Comparison of ENCODE assay signal across 14 mouse cellular contexts in genomic region chr19:33056372-33056791, GRCm38 (mm10).
DNase-seq lines count a peak whose midpoint lies in the region; ATAC-seq and TF ChIP-seq lines count a peak whose summit lies in the region.
"Had no signal": no experiment of that assay in that cellular context is flagged by ENCODE, and none has a peak within 500 bp of the region (broad histone marks: within the 10 kb centered on the region; RNA-seq: fewer than 3 reads in every experiment).

No protein-coding gene starts in this region.

- H3K79me2 ChIP-seq in myocyte (ENCODE audit: control insufficient read depth, insufficient read depth): no peaks in the 10 kb centered on the region

- peak; percentile 35 to 60 for DNase-seq in adrenal gland, adult (ENCODE audit: inconsistent age in 2 of 2, low spot score in 1 of 2)
- DNase-seq in adrenal gland, postnatal 4 days (ENCODE audit: low spot score in 2 of 2): no peak
- DNase-seq in liver, embryonic 11.5 days (ENCODE audit: low spot score): no peak
- DNase-seq in adrenal gland, postnatal 36 days: peak; percentile 39 to 47
- DNase-seq in hindbrain, postnatal 0 days (ENCODE audit: low spot score): no peak
- DNase-seq: cerebellum, adult 9-10 months; heart, postnatal 14 days had no signal

- H3K9me3 ChIP-seq in liver, embryonic 16.5 days (replicated peaks; ENCODE audit: control insufficient read depth, low read length): no peaks in the 10 kb centered on the region
- H3K9me3 ChIP-seq in liver, embryonic 11.5 days (ENCODE audit: control insufficient read depth, low read length): no peaks in the 10 kb centered on the region
- no peaks in the 10 kb centered on the region for H3K9me3 ChIP-seq in forebrain, embryonic 16.5 days (ENCODE audit: control insufficient read depth, low read length)
- H3K9me3 ChIP-seq in hindbrain, postnatal 0 days (ENCODE audit: low read length): no peaks in the 10 kb centered on the region
- H3K9me3 ChIP-seq: embryonic facial prominence, embryonic 10.5 days; G1E; megakaryocyte, embryonic 14.5 days had no signal

- no peaks in the 10 kb centered on the region; the same call in 1 of the 2 replicates for H3K4me1 ChIP-seq in liver, embryonic 16.5 days (ENCODE audit: control insufficient read depth, low read depth, low read length)
- H3K4me1 ChIP-seq in liver, embryonic 11.5 days (replicated peaks; ENCODE audit: control insufficient read depth, insufficient read depth, low read length): no peaks in the 10 kb centered on the region
- H3K4me1 ChIP-seq in forebrain, embryonic 16.5 days (replicated peaks; ENCODE audit: control insufficient read depth, insufficient read depth, low read length): no peaks in the 10 kb centered on the region
- H3K4me1 ChIP-seq in hindbrain, postnatal 0 days (ENCODE audit: insufficient read depth, low read length): no peaks in the 10 kb centered on the region

- peak overlapping the region; percentile 13; the same call in 1 of the 2 replicates for H3K4me2 ChIP-seq in liver, embryonic 16.5 days (ENCODE audit: low read depth, low read length)
- H3K4me2 ChIP-seq in liver, embryonic 11.5 days: no peak overlapping the region
- peak overlapping the region; percentile 27 for H3K4me2 ChIP-seq in myocyte (ENCODE audit: low read depth)
- no peak overlapping the region for H3K4me2 ChIP-seq in forebrain, embryonic 16.5 days (ENCODE audit: low read length)
- no peak overlapping the region for H3K4me2 ChIP-seq in hindbrain, postnatal 0 days (ENCODE audit: low read depth, low read length)

- no peak overlapping the region for H3ac ChIP-seq in myocyte (ENCODE audit: control insufficient read depth, insufficient read length)

- no peak overlapping the region for H3K9ac ChIP-seq in liver, embryonic 16.5 days (ENCODE audit: low read depth, low read length)
- no peak overlapping the region for H3K9ac ChIP-seq in liver, embryonic 11.5 days (ENCODE audit: low read depth, low read length)
- H3K9ac ChIP-seq in forebrain, embryonic 16.5 days (replicated peaks; ENCODE audit: low read depth, low read length): no peak overlapping the region
- no peak overlapping the region for H3K9ac ChIP-seq in hindbrain, postnatal 0 days (replicated peaks; ENCODE audit: low read length)

- H3K36me3 ChIP-seq in liver, embryonic 16.5 days (ENCODE audit: control insufficient read depth, insufficient read depth): no peaks in the 10 kb centered on the region
- no peaks in the 10 kb centered on the region for H3K36me3 ChIP-seq in liver, embryonic 11.5 days (ENCODE audit: control insufficient read depth, insufficient read depth, low read length)
- H3K36me3 ChIP-seq in myocyte (ENCODE audit: control insufficient read depth, insufficient read depth): no peaks in the 10 kb centered on the region
- no peaks in the 10 kb centered on the region for H3K36me3 ChIP-seq in forebrain, embryonic 16.5 days (ENCODE audit: control insufficient read depth, insufficient read depth)
- no peaks in the 10 kb centered on the region for H3K36me3 ChIP-seq in hindbrain, postnatal 0 days (ENCODE audit: insufficient read depth, low read length)
- H3K36me3 ChIP-seq: embryonic facial prominence, embryonic 10.5 days; G1E had no signal

- no peak for ATAC-seq in liver, embryonic 16.5 days (ENCODE audit: low read depth)
- ATAC-seq in liver, embryonic 11.5 days (replicated peaks; ENCODE audit: low FRiP score): no peak
- ATAC-seq in forebrain, embryonic 16.5 days: no peak
- no peak for ATAC-seq in hindbrain, postnatal 0 days
- ATAC-seq: inflammation-experienced regulatory T-cells, adult 6 months had no signal

- no peak overlapping the region for H3K27ac ChIP-seq in liver, embryonic 16.5 days (ENCODE audit: low read length)
- H3K27ac ChIP-seq in liver, embryonic 11.5 days (ENCODE audit: low read depth, low read length): no peak overlapping the region
- H3K27ac ChIP-seq in forebrain, embryonic 16.5 days (ENCODE audit: low read length): no peak overlapping the region
- H3K27ac ChIP-seq in hindbrain, postnatal 0 days: no peak overlapping the region
- H3K27ac ChIP-seq: embryonic facial prominence, embryonic 10.5 days had no signal

- TF ChIP-seq POLR2A in myocyte (IDR thresholded peaks at IDR 0.05; ENCODE audit: insufficient read length, low read depth): no peak

- H3K4me3 ChIP-seq in liver, embryonic 16.5 days (ENCODE audit: low read depth, low read length): no peak overlapping the region
- H3K4me3 ChIP-seq in liver, embryonic 11.5 days (ENCODE audit: low read depth, low read length): no peak overlapping the region
- H3K4me3 ChIP-seq in myocyte: no peak overlapping the region
- H3K4me3 ChIP-seq in forebrain, embryonic 16.5 days (replicated peaks; ENCODE audit: low read length): no peak overlapping the region
- no peak overlapping the region for H3K4me3 ChIP-seq in hindbrain, postnatal 0 days (ENCODE audit: low read length)
- H3K4me3 ChIP-seq: embryonic facial prominence, embryonic 10.5 days; megakaryocyte, embryonic 14.5 days had no signal

- no peaks in the 10 kb centered on the region for H3K27me3 ChIP-seq in liver, embryonic 16.5 days (ENCODE audit: control insufficient read depth, insufficient read depth, low read depth, low read length)
- H3K27me3 ChIP-seq in liver, embryonic 11.5 days (replicated peaks; ENCODE audit: control insufficient read depth, insufficient read depth, low read length): no peaks in the 10 kb centered on the region
- H3K27me3 ChIP-seq in myocyte (ENCODE audit: control insufficient read depth, insufficient read depth, insufficient read length): no peaks in the 10 kb centered on the region
- no peaks in the 10 kb centered on the region for H3K27me3 ChIP-seq in forebrain, embryonic 16.5 days (replicated peaks; ENCODE audit: control insufficient read depth, insufficient read depth, low read length)
- H3K27me3 ChIP-seq in hindbrain, postnatal 0 days (ENCODE audit: insufficient read depth, low read length): no peaks in the 10 kb centered on the region

- TF ChIP-seq CTCF in hindbrain, postnatal 0 days (IDR thresholded peaks at IDR 0.05; ENCODE audit: low read depth): no peak

- 22% methylated on average over 10 of the region's 10 CpGs for WGBS in liver, embryonic 16.5 days (ENCODE audit: insufficient replicate concordance)
- 40% methylated on average over 10 of the region's 10 CpGs for WGBS in liver, embryonic 11.5 days
- 72% methylated on average over 10 of the region's 10 CpGs for WGBS in forebrain, embryonic 16.5 days
- 62% methylated on average over 10 of the region's 10 CpGs for WGBS in hindbrain, postnatal 0 days

TF ChIP-seq in myocyte, 11 proteins besides CTCF, POLR2A, EP300 and RAD21:
- TF ChIP-seq REST (IDR thresholded peaks at IDR 0.05; ENCODE audit: insufficient read depth, insufficient read length): no peak
- no peak for TF ChIP-seq POLR2AphosphoS2 (IDR thresholded peaks at IDR 0.05; ENCODE audit: insufficient read length, low read depth)
- TF ChIP-seq SRF (IDR thresholded peaks at IDR 0.05; ENCODE audit: control insufficient read depth, insufficient read length, low read depth): no peak
- peak in 2 of 3 experiments; percentile 25 to 31 for TF ChIP-seq MYOG (IDR thresholded peaks at IDR 0.05; ENCODE audit: control insufficient read depth in 1 of 3, insufficient read depth in 1 of 3, insufficient read length in 2 of 3, low read depth in 2 of 3)
TF ChIP-seq in myocyte: peak in this region for 1.

Comparison
In these comparisons a context has a peak if more than half of its experiments do, and no peak if none do; other contexts are left out.
1. DNase-seq: peak in adrenal gland, adult (2 of 2) and adrenal gland, postnatal 36 days (2 of 2); none in adrenal gland, postnatal 4 days (0 of 2), liver, embryonic 11.5 days (single experiment) and hindbrain, postnatal 0 days (single experiment).
2. H3K4me2 ChIP-seq: peak in liver, embryonic 16.5 days (single experiment) and myocyte (single experiment); none in liver, embryonic 11.5 days (single experiment), forebrain, embryonic 16.5 days (single experiment) and hindbrain, postnatal 0 days (single experiment).